Mouse (Mus musculus) macrophage (primary cell): ENCODE data around the gene Cenpm. TPM values are rescaled to one million over a fixed set of nuclear protein-coding genes. Genes with fewer than 3 reads are reported as not detected.

Experiments used
- polyA plus RNA-seq: library from polyadenylated mRNA; stranded (reverse); fragments of 250-400 nt; gene quantifications from 3 replicates; pipeline ENCODE4 v1.2.4, GENCODE M21; 2018; ENCODE audit warnings: inconsistent platforms

Gene Cenpm
- polyA plus RNA-seq, 1 experiment from 2014 or later: 0.76 TPM

Other genes with a start within 250 kb of the Cenpm start
- gene Desi1, start 210.9 kb downstream of the Cenpm start, polyA plus RNA-seq: 15.4 to 32.2 TPM (median 24.8 TPM) in 3 replicates
- gene Snu13, start 197.2 kb downstream of the Cenpm start, polyA plus RNA-seq: 42.7 to 102 TPM (median 90.6 TPM) in 3 replicates
- not detected in 3 replicates for gene 4930407I10Rik, start 185.6 kb downstream of the Cenpm start, polyA plus RNA-seq
- not detected in 3 replicates for gene Mei1, start 174.8 kb downstream of the Cenpm start, polyA plus RNA-seq
- gene Ccdc134, start 116.8 kb downstream of the Cenpm start, polyA plus RNA-seq: 6.6 to 13.4 TPM (median 7.9 TPM) in 3 replicates
- 41.2 to 100 TPM (median 69.4 TPM) in 3 replicates for gene Srebf2, start 97.6 kb downstream of the Cenpm start, polyA plus RNA-seq
- not detected in 3 replicates for gene Shisa8, start 31.9 kb downstream of the Cenpm start, polyA plus RNA-seq
- gene Tnfrsf13c, start 20.4 kb downstream of the Cenpm start, polyA plus RNA-seq: 0.09 TPM in 1 of 3 replicates, not detected in the others
- gene 1500009C09Rik, start 7.6 kb upstream of the Cenpm start, polyA plus RNA-seq: not detected in 3 replicates
- 0.17 TPM in 1 of 3 replicates, not detected in the others for gene Sept3, start 30.1 kb upstream of the Cenpm start, polyA plus RNA-seq
- gene Wbp2nl, start 54.2 kb upstream of the Cenpm start, polyA plus RNA-seq: not detected in 3 replicates
- gene Naga, start 94.2 kb upstream of the Cenpm start, polyA plus RNA-seq: 77.0 to 153 TPM (median 125 TPM) in 3 replicates
- gene Pheta2, start 94.2 kb upstream of the Cenpm start, polyA plus RNA-seq: 0.70 to 1.6 TPM (median 1.00 TPM) in 3 replicates
- 151 to 223 TPM (median 166 TPM) in 3 replicates for gene Smdt1, start 94.2 kb upstream of the Cenpm start, polyA plus RNA-seq
- 111 to 200 TPM (median 159 TPM) in 3 replicates for gene Ndufa6, start 109.6 kb upstream of the Cenpm start, polyA plus RNA-seq
- not detected in 3 replicates for gene Cyp2d22, start 135.5 kb upstream of the Cenpm start, polyA plus RNA-seq
- gene Cyp2d11, start 149.3 kb upstream of the Cenpm start, polyA plus RNA-seq: not detected in 3 replicates
- not detected in 3 replicates for gene Cyp2d10, start 162.4 kb upstream of the Cenpm start, polyA plus RNA-seq
- gene Cyp2d9, start 188.7 kb upstream of the Cenpm start, polyA plus RNA-seq: not detected in 3 replicates